Mouse (Mus musculus) brain, adult 2 months (tissue): ENCODE results near the gene Tm9sf3.

Experiments used
- DNase-seq: peaks from one replicate; pipeline ENCODE4 v3.0.0; 2011; ENCODE audit warnings: low read depth, low spot score

Gene Tm9sf3

DNA sequence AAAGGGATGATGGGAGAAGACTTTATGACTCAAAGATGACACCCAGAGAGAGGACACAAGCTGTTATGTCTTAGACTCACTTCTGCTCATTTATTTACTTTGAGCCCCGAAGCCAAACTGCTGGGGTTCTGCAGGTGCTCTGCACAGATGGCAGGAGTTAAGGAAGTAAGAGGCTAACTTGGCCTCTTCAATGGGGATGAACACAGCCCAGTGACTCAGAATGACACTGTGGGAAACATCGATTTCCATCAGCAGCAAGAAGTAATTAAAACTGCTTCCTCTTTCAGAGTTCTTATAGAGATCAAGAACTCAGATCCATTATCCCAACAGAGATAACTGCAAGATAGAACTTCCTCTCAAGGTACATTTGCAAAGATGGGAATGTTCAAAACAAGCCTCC is 86.9 kb downstream of the Tm9sf3 start:
- peak; percentile 22 for DNase-seq

DNA sequence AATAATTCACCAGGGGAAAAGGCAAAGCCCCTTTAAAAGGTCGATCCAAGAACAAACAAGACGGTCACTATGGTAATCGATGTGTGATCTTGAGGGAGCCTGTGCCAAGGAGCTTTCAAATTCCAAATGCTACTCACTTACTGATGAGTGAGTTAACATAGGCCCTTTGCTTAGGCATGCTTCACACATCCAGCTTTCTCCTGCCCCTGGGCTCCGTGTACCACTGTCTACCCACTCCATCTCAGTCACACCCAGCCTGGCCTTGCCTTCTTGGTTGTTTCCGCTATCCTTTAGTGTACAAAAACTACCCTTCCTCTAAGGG is 97.9 kb downstream of the Tm9sf3 start:
- DNase-seq, result no peak

DNA sequence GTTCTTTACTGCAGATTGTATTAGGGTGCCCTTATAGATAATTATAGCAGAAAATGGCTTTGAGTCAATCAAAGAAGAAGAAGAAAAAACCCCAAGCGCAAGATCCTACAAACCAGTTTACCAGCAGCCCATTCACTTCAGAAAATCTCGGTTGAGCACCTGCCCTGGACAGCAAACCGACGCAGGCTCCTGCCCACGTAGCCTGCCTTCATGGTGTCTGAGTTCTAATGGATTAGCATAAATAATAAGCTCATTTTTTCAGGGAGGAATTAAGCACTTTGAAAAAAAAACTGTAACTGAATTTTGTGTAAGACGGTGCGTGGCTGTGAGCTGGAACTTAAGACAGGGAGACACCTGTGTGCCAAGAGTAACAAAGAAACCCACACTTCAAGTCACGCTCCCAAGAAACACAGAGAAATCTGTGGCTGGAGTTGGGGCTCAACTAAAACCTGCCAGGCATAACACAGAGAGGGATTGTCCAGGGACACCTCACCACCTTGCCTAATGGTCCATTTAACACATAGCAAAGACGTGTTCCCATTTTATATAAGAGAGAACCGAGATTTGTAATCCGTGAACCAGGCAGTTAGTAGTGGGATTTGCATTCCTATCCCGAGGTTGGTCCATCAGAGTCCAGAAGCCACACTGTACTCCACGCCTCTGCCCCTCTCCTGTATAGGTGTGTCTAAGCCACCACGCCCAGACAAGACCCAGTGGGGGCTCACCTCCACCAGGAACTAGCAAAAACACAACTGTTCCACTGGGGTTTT is 98.5 kb downstream of the Tm9sf3 start:
- no peak for DNase-seq

DNA sequence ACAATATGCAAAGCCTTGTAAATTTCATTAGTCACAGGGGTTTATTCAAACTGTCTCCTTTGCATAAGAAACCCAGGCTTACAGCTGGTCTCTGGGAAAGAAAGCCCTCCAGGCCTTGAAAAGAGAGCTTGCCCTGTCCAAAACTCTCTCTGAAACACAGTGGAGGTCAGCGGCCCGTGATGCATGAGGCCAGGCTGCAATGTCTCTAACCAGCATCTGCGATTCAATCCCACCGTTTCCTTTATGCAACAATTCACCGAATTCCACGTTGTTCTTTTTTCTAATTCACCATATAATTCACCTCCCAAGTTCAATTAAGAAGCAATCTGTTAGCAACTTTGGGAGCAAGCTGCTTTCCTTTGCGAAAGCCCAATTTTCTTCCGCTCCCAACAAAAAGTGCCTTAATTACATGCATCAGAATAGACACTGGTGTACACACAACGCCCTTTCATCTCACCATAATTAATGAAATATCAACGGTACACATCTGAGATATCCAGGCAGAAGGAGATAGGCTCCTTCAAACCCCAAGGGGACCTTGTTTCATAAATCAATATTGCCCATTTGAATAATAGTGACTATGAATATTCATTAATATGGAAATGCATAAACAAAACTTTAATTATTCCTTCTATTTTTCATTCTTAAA is 99.2 kb downstream of the Tm9sf3 start:
- no peak for DNase-seq
